Mouse (Mus musculus) lung, postnatal 4 days (tissue): ENCODE measurements around the gene Slc46a1.

Source experiments
- DNase-seq, 2 experiments: peaks; one replicate each; pipeline ENCODE4 v3.0.0; 2021

Slc46a1 gene

GRCm38 (mm10) chr11:78458740-78459139 is 6.8 kb upstream of the Slc46a1 start:
- DNase-seq, result no peak

GRCm38 (mm10) chr11:78461894-78462293 is 3.6 kb upstream of the Slc46a1 start:
- DNase-seq, result no peak

DNA sequence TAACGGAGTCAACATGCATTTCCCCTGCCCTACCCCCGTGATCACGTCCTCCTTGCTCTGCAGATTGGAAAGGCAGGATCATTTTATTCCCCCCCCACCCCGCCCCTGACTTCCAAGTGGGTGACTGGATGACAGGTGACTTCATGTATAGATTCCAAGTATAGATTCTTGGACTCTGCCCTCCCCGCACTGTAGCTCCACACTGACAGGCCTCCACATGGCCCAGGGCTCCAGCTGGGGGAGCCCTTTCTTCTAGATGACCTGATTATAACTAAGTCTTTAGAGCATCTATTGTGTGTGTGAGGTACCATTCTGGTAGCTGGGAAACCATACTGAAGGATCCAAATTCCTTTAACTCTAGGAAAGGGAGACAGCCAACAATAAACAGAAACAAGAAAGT is 2.8 kb upstream of the Slc46a1 start:
- DNase-seq, result no peak

GRCm38 (mm10) chr11:78463286-78464036 is 2.0 kb upstream of the Slc46a1 start:
- no peak for DNase-seq

DNA sequence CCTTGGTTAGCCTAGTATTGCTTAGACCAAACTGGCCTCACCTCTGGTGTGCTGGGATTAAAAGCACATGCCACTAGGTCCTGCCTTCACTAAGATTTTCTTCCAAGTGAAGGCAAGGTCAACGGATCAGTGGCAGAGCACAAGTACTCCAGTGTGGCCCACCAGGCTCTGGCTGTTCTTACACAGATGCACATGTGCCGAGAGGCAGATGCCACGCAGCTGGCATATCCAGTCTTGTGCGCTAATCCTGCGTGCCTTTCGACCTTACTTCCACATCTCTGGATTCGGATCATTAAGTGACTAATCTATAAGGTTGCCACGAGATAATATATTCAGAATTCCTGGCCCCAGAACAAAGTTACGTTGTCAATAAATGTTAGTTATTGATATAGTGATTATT is 381 bp upstream of the Slc46a1 start:
- no peak for DNase-seq

DNA sequence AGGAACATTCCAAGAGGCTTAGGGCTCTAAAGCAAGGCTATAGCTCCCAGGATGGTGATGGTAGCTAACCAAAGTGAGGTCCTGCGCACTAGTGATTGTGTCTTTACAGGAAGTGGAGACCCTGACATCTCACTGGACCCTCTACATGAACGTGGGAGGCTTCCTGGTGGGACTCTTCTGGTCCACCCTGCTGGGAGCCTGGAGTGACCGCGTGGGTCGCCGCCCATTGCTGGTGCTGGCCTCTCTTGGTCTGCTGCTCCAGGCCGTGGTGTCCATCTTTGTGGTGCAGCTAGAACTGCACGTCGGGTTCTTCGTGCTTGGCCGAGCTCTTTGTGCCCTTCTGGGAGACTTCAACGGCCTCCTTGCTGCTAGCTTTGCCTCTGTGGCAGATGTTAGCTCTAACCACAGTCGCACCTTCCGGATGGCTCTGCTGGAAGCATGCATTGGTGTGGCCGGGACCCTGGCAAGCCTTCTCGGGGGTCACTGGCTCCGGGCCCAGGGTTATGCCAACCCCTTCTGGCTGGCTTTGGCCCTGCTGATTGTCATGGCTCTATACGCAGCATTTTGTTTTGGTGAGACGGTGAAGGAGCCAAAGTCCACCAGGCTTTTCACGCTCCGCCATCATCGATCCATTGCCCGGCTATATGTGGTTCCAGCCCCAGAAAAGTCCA is 880 bp downstream of the Slc46a1 start:
- no peak for DNase-seq

DNA sequence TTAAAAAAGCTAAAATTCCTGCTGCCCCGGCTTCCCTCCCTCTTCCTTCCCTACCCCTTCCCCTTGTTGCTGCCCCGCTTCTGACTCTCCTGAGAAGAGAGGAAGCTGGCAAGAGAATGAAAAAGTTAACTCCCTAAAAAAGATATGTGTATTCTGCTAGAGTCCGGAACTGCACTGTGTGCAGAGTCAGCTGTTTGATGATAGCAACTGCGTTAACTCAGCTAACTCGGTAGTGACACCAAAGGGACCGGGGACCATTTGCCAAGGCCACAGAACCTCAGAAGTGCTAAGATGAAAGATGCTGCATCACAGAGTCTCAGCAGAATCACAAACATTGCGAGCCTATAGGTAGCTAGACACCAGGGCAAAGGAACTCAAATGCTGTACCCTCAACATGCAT is 2.0 kb downstream of the Slc46a1 start:
- DNase-seq, result no peak

DNA sequence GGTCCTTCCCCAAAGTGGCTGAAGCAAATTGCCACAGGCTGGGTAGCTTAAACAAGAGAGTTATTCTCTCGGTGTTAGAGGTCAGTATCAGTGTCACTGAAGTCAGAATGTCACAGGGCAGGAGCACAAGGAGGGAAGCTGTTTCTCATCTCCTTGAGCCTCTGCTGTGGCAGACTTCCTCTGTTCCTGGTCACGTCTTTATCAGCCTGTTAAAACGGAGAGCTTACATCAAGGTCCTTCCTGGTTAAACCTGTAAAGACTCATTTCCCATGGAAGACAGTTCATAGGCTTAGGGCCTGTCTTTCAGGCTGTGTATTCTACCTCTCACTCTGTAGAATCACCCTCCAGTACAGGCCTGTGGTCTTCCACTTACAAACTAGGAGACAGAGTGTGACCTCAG is 2.4 kb downstream of the Slc46a1 start:
- DNase-seq, result no peak

DNA sequence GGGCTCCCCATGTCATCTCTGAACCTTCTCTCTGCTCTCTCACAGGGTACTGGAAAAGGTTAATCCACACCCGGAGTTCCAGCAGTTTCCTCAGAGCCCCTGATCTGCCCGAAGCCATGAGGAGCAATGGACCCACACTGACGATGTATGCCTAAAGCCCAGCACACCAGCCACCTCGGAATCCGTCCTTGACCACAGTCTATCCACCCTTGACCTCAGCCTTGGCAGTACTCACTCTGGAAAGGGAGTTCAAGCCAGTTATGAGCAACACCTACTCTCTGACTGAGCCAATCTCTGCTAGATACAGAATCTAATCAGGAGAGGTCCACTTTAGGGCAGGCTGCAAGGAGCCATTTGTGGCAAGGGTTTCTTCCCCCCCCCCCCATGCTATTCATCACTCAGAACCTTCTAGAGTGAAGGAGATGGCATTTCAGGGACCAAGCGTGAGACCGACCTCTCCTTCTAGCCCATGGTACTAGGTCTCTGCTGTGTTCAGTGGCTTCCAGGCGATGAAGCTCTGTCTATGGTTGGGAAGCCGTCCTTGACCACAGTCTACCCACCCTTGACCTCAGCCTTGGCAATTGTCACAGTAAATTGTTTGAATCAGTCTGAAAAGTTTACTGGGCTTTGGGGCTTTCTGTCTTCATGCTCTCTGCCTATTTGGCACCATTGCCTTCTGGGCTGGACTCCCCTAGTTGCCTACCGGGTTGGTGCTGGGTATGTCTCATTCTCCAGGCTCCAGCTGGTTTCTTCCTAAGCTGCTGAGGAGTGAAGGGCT is 6.0 kb downstream of the Slc46a1 start:
- DNase-seq, result no peak

GRCm38 (mm10) chr11:78475289-78475688 is 9.8 kb downstream of the Slc46a1 start:
- DNase-seq, result no peak

DNA sequence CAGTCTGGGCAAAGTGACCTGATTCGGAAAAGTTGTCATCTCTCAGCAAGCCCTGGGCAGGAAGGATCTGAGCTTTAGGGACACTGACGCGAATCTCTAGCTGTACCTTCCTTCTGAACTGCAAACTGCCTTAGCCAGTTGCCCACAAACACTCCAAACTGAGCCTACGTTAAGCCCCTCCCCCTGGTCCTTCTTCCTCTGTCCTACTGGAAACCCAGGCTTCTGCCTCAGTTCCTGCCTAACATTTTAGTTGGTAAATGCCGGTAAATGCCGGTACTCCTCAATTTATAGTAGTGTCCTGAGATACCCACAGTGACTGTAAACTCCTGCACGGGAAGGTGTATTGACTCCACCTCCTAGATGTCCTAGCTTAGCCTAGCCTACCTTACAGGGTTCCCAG is 18.1 kb downstream of the Slc46a1 start:
- DNase-seq, result no peak

GRCm38 (mm10) chr11:78488168-78488567 is 22.7 kb downstream of the Slc46a1 start:
- DNase-seq, result peak; percentile 53 to 75

- no peak for DNase-seq
These were observed 25.3 kb downstream of the Slc46a1 start for GRCm38 (mm10) chr11:78490781-78491241.

DNA sequence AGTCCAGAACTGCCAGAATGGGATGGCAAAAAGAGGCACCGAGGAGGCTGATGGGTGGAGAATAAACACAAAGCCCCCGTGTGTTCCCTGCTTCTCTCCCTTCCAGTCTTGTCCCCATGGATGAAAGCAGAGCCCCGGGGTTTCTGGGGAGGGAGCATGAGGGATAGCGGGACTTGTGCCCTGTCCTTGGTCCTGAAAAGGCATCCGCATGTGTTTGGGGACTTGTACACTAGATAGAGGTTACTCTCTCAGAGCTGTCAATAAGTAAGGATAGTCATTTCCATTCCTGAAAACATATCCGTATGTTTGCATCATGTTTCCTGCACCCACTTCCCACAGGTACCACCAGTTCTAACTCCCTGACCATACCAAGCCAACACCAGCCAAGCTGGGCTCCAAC is 30.4 kb downstream of the Slc46a1 start:
- peak in 1 of 2 experiments; percentile 46 for DNase-seq

GRCm38 (mm10) chr11:78497071-78497541 is 31.6 kb downstream of the Slc46a1 start:
- peak; percentile 31 to 38 for DNase-seq

DNA sequence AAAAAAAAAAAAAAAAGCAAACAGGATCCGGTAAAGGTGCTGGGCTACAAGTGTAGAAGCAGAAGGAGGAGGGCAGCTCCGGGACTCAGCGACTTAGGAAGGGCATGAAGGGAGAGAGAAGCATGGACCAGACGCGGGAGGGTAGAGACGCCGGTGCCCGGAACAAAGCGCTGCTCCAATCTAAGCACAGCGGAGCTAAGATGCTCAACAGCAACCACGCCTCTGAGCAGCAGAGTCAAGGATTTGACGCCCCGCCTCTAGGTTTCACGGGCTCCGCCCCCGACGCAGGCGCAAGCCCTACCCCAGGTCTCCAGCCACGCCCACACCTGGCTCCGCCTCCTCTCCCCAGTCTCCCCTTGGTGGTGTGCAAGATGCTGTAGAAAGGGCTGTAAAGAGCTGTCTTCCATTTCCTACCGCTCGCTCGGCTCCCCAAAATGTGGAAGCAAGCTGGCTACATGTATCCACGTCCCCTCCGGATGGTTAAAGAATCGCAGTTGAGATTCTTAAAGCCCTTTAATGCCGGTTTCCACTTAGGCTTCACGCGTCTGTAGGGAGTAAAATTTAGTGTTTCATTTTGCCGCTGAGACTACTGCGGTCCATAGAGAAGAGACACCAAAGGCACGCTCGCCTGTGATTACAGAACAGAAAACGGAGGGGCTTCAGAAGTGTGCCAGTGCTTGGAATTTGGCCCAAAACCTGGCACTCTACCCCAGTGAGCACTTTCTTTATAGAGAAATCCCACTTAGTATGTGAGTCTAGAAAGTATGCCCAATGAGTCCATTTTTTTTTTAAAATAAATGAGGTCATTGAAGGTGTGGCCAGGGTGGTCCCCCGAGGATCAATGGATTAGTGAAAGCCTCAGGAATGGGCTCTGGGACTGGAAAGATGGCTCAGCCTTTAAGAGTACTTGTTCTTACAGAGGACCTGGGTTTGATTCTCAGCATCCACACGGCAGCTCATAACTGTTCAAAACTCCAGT is 32.3 kb downstream of the Slc46a1 start, which contains the start of gene Sarm1:
TSS of gene Sarm1 (minus strand) at position 211 of the 979 bp plus-strand sequence.
- DNase-seq, result peak; percentile 92 to 93

DNA sequence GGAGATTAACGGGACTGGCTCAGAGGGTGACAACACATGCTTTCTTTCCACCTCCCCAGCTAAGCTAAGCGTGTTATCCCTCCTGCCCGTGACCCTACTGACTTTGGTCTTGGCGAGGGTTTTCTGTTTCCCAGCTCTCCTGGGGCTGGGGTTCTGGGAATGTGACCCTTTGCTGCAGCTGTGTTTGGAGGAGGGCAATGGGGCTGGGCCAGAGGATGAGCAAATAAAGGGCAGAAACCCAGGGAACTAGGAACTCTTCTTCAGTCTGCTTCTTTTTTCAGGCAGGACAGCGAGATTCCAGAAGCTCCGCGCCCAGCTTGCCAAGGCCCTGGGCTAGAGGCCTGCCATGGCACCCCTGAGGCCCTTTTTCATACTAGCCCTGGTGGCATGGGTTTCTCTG is 33.5 kb downstream of the Slc46a1 start, which contains the start of gene Vtn:
TSS of gene Vtn (plus strand) at position 88 of the 400 bp plus-strand sequence.
- DNase-seq, result no peak

DNA sequence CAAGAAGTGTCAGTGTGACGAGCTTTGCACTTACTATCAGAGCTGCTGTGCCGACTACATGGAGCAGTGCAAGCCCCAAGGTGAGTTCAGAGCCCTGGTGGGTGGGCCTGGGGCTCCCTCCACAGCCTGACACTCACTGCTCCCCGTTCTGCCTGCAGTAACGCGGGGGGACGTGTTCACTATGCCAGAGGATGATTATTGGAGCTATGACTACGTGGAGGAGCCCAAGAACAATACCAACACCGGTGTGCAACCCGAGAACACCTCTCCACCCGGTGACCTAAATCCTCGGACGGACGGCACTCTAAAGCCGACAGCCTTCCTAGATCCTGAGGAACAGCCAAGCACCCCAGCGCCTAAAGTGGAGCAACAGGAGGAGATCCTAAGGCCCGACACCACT is 34.0 kb downstream of the Slc46a1 start:
- DNase-seq, result no peak

DNA sequence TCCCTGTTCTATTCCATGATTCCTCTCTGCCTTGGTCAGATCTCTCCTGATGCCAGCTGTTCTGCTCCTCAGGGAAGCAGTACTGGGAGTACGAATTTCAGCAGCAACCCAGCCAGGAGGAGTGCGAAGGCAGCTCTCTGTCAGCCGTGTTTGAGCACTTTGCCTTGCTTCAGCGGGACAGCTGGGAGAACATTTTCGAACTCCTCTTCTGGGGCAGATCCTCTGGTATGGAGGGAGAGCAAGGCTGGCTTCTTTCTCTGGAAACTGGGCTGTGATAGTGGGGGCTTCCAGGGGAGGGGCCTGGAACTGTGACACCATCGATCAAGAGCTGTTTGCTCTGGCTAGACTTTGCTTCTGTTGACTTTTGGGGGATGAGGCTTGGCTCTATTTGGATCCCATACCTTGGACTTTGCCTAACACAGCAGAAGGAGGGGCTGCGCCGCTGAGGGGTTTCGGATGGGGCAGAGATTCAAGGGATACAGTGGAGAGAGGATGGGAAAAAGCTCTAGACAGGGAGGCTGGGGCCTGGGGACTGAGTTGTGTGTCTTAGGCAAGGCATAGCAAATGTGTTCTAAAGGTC is 35.2 kb downstream of the Slc46a1 start:
- DNase-seq, result no peak

GRCm38 (mm10) chr11:78501529-78501928 is 36.0 kb downstream of the Slc46a1 start:
- DNase-seq, result no peak

DNA sequence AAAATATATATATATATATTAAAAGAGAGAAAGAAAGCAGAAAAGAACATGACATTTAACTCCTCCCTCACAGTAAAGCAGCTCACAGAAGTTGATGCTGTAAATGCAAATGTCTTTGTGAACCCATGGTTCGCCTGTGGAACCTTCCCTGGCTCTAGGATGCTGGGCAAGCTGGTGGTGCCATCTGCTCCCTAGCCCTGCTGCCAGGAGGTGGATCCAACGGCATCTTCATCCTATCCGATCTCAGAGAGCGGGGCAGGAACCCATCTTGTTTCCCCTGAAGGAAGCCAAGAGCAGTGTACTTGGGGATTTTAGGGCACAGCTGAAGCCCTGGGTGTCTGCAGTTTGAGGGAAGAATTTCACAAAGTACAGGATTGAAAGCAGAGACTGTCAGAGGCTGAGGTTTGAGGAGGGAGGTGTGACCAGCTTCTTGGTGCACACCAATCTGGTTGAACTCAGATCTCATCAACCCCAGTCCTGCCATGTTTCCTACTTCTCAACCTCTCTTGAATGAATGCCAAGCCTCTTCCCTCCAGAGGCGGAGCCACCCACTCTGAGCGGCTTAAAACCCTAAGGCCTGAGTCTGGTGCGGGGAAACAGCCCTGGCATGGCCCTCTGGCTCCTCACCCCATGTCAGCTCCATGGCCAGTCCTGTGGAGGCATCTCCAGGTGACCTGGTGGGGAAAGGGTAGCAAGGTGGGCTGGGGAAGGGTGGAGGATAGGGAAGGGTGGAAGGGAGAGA is 37.6 kb downstream of the Slc46a1 start, which contains the start of gene Sebox:
TSS of gene Sebox (plus strand) at position 539 of the 742 bp plus-strand sequence.
- DNase-seq, result no peak
